Mouse (Mus musculus) forebrain, embryonic 12.5 days (tissue): ENCODE data around the gene Rbbp4. TPM values are rescaled to one million over a fixed set of nuclear protein-coding genes. Genes with fewer than 3 reads are reported as not detected.

ENCODE experiments used
- ATAC-seq: fragments of 200-750 bp; cut with Nextera tagmentation; 2 replicates; pipeline ENCODE4 v1.8.0; 2017; ENCODE audit warnings: moderate TSS enrichment; ENCODE audit not compliant: low FRiP score
- H3K27ac ChIP-seq: fragments of 300-500 bp; sonication (generic); 2 replicates; pipeline ENCODE4 v1.5.1; 2016; ENCODE audit warnings: mild to moderate bottlenecking
- H3K27me3 ChIP-seq: fragments of 300-500 bp; sonication (generic); 2 replicates; pipeline ENCODE4 v1.6.1; 2016; ENCODE audit warnings: mild to moderate bottlenecking
- H3K36me3 ChIP-seq: fragments of 300-500 bp; sonication (generic); replicated peaks from 2 replicates; pipeline ENCODE4 v1.6.1; 2016; ENCODE audit warnings: mild to moderate bottlenecking
- H3K4me1 ChIP-seq: fragments of 300-500 bp; sonication (generic); 2 replicates; pipeline ENCODE4 v1.6.1; 2016
- H3K4me2 ChIP-seq: fragments of 300-500 bp; sonication (generic); 2 replicates; pipeline ENCODE4 v1.6.1; 2016; ENCODE audit warnings: mild to moderate bottlenecking, moderate library complexity
- H3K4me3 ChIP-seq: fragments of 300-500 bp; sonication (generic); replicated peaks from 2 replicates; pipeline ENCODE4 v1.5.1; 2016; ENCODE audit warnings: mild to moderate bottlenecking
- H3K9ac ChIP-seq: fragments of 300-500 bp; sonication (generic); 2 replicates; pipeline ENCODE4 v1.6.1; 2016; ENCODE audit warnings: mild to moderate bottlenecking
- H3K9me3 ChIP-seq: fragments of 300-500 bp; sonication (generic); 2 replicates; pipeline ENCODE4 v1.6.1; 2016
- WGBS: fragments of 180-500 bp; shearing (Covaris S2); methylation state at CpG from one replicate; pipeline ENCODE4 v1.1.7; 2016; 5-methylcytosine and 5-hydroxymethylcytosine counted together
- polyA plus RNA-seq: library from polyadenylated mRNA; unstranded; fragments of >200 nt; fragmentation: Nextera tagmentation; extraction: Ambion mirVana; gene quantifications from 2 replicates; pipeline ENCODE4 v1.2.1, GENCODE M21; 2016

Rbbp4 gene
- polyA plus RNA-seq, 1 experiment from 2014 or later = 525 TPM

GRCm38 (mm10) chr4:129346481-129347154 lies 11.4 kb upstream of the Rbbp4 start:
- ATAC-seq = no peak
- H3K4me1 ChIP-seq = no peaks in the 10 kb centered on the region
- peaks cover 40% of the 10 kb centered on the region for H3K36me3 ChIP-seq
- H3K27me3 ChIP-seq = no peaks in the 10 kb centered on the region
- no peak overlapping the region for H3K9ac ChIP-seq
- no peak overlapping the region for H3K4me2 ChIP-seq
- no peak overlapping the region for H3K27ac ChIP-seq
- no peak overlapping the region for H3K4me3 ChIP-seq
- no peaks in the 10 kb centered on the region for H3K9me3 ChIP-seq
- WGBS = 91% methylated on average over 15 of the region's 15 CpGs

DNA sequence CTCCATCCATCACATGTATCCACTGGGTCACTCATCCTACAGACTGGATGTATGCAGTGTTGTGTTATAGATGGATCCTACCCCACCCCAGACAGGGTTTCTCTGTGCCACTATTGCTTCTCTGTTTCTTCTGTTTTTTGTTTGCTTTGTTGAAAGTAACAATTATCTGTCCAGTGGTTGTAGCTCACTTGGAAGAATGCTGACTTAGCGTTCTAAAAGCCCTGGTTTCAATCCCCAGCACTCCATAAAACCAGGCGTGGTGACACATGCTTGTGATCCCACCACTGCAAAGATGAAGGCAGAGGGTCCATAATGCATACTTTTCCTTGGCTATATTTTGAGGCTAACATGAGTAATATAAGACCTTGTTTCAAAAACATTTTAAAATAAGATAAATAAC lies 7.5 kb upstream of the Rbbp4 start:
- Histone ChIP-seq H3K9me3 (no peaks in the 10 kb centered on the region), H3K27ac (no peak overlapping the region), H3K4me2 (no peak overlapping the region), H3K36me3 (peaks cover 41% of the 10 kb centered on the region), H3K4me3 (no peak overlapping the region), H3K4me1 (no peaks in the 10 kb centered on the region), H3K9ac (no peak overlapping the region), H3K27me3 (no peaks in the 10 kb centered on the region)
- no peak for ATAC-seq
- 87% methylated on average over 2 of the region's 2 CpGs for whole genome bisulfite sequencing

DNA sequence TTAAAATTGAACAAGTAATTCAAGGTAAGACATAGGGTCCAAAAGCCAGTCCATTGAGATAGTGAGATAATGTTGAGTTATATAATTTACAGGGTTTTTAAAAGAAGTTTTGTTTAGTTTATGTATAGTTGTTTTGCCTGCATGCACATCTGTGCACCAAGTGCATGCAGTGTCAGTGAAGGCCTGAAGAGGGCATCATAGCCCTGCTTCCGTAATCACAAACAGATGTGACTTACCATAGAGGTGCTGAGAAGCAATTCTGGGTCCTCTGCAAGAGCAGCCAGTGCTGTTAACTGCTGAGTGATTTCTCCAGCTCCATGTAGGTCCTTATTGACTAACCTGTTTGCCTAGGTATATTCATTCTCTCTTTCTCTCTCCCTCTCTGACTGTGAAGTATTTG lies 6.7 kb upstream of the Rbbp4 start:
- Histone ChIP-seq H3K4me1 (0 out of 2 replicates have a peak, but pooled peaks cover 2% of the 10 kb centered on the region), H3K9ac (no peak overlapping the region), H3K27ac (no peak overlapping the region), H3K27me3 (no peaks in the 10 kb centered on the region), H3K36me3 (peaks cover 39% of the 10 kb centered on the region), H3K9me3 (no peaks in the 10 kb centered on the region), H3K4me3 (no peak overlapping the region), H3K4me2 (no peak overlapping the region)
- WGBS = 89% methylated on average over 1 of the region's 1 CpGs
- no peak for ATAC-seq

GRCm38 (mm10) chr4:129339743-129340142 lies 4.6 kb upstream of the Rbbp4 start:
- no peak for ATAC-seq
- 96% methylated on average over 3 of the region's 3 CpGs for WGBS
- 0 out of 2 replicates have a peak, but pooled peaks cover 5% of the 10 kb centered on the region for H3K4me1 ChIP-seq

GRCm38 (mm10) chr4:129336291-129336690 lies 1.1 kb upstream of the Rbbp4 start:
- Histone ChIP-seq H3K27ac (peak overlapping the region; percentile 98), H3K9me3 (no peaks in the 10 kb centered on the region), H3K27me3 (no peaks in the 10 kb centered on the region), H3K4me3 (peak overlapping the region; percentile 96), H3K9ac (peak overlapping the region; percentile 77), H3K36me3 (peaks cover 21% of the 10 kb centered on the region), H3K4me1 (peaks cover 32% of the 10 kb centered on the region), H3K4me2 (peak overlapping the region; percentile 91)
- no peak for ATAC-seq
- 55% methylated on average over 14 of the region's 14 CpGs for WGBS

More at GRCm38 (mm10) chr4:129339743-129340142, 4.6 kb upstream of the Rbbp4 start:
- H3K27ac ChIP-seq = no peak overlapping the region
- H3K36me3 ChIP-seq = peaks cover 28% of the 10 kb centered on the region
- no peak overlapping the region for H3K9ac ChIP-seq
- no peaks in the 10 kb centered on the region for H3K27me3 ChIP-seq
- no peak overlapping the region for H3K4me2 ChIP-seq
- H3K9me3 ChIP-seq = no peaks in the 10 kb centered on the region
- no peak overlapping the region for H3K4me3 ChIP-seq

DNA sequence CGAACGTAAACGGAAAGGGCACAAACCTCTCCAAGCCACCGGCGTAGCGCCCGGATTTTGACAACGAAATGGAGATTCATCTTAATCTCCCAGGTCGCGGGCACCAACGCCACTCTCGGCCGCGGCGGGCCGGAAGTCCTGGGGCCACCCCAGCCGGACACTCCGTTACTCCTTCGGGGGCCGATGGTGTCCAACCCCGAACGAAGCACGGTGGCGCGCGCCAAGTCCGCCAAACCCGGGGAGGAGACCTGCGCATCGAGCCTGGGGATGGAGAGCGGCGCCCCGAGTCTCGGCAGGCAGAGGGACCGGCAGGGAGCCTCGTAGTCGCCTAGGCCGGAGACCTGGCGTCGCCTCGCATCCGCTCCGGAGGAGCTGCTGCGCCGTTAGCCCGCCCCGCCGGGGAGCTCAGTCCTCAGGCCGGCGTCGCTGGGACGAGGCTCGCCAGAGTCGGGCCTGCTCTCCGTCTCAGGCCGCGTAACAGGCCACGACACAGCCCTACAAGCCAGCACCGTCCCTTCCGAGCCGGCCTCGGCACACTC lies 424 bp downstream of the Rbbp4 start:
- H3K9ac ChIP-seq = peak overlapping the region; percentile 88
- peak overlapping the region; percentile 63 for H3K4me2 ChIP-seq
- H3K36me3 ChIP-seq = peaks cover 35% of the 10 kb centered on the region
- H3K4me1 ChIP-seq = peaks cover 42% of the 10 kb centered on the region
- H3K27me3 ChIP-seq = no peaks in the 10 kb centered on the region
- peak overlapping the region; percentile 96 for H3K4me3 ChIP-seq
- WGBS = 1% methylated on average over 62 of the region's 62 CpGs
- peak; percentile 24 for ATAC-seq
- H3K9me3 ChIP-seq = no peaks in the 10 kb centered on the region
- peak overlapping the region; percentile 96 for H3K27ac ChIP-seq

GRCm38 (mm10) chr4:129332846-129333245 lies 2.3 kb downstream of the Rbbp4 start:
- H3K4me1 ChIP-seq = peaks cover 42% of the 10 kb centered on the region
- peak overlapping the region; percentile 96 for H3K4me3 ChIP-seq
- no peaks in the 10 kb centered on the region for H3K27me3 ChIP-seq
- ATAC-seq = no peak
- peaks cover 51% of the 10 kb centered on the region for H3K36me3 ChIP-seq
- no peak overlapping the region for H3K27ac ChIP-seq
- WGBS = 39% methylated on average over 1 of the region's 1 CpGs
- H3K9me3 ChIP-seq = no peaks in the 10 kb centered on the region
- H3K4me2 ChIP-seq = peak overlapping the region; percentile 63
- H3K9ac ChIP-seq = peak overlapping the region; percentile 18; the same call in 1 of the 2 replicates

- no peak overlapping the region for H3K9ac ChIP-seq
- H3K36me3 ChIP-seq = peaks cover 75% of the 10 kb centered on the region
- peaks cover 13% of the 10 kb centered on the region for H3K4me1 ChIP-seq
- WGBS = 80% methylated on average over 1 of the region's 1 CpGs
- H3K4me2 ChIP-seq = no peak overlapping the region
- no peak overlapping the region for H3K27ac ChIP-seq
- H3K4me3 ChIP-seq = no peak overlapping the region
- H3K27me3 ChIP-seq = no peaks in the 10 kb centered on the region
- no peak for ATAC-seq
- no peaks in the 10 kb centered on the region for H3K9me3 ChIP-seq
These were observed 9.0 kb downstream of the Rbbp4 start for GRCm38 (mm10) chr4:129326191-129326590.

DNA sequence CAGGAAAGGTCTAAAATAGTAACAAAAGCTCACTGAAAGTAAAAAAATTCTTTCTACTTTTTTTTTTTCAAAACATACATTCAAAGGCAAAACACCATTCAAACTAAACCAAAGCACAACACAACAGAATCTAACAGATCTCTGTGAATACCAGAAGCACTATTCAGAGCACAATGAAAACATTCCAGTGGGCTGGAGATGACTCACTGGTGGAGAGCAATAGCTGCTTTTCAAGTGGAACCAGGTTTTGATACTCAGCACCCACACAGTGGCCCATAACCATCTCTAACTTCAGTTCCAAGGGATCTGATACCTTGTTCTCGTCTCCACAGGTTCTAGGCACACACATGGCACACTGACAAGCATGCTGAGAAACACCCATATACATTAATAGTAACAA lies 10.4 kb downstream of the Rbbp4 start:
- Histone ChIP-seq H3K4me3 (no peak overlapping the region), H3K9ac (no peak overlapping the region), H3K27ac (no peak overlapping the region), H3K4me2 (no peak overlapping the region), H3K9me3 (no peaks in the 10 kb centered on the region), H3K4me1 (peaks cover 5% of the 10 kb centered on the region), H3K27me3 (no peaks in the 10 kb centered on the region), H3K36me3 (peaks cover 76% of the 10 kb centered on the region)
- no peak for ATAC-seq
- 93% methylated on average over 1 of the region's 1 CpGs for WGBS

DNA sequence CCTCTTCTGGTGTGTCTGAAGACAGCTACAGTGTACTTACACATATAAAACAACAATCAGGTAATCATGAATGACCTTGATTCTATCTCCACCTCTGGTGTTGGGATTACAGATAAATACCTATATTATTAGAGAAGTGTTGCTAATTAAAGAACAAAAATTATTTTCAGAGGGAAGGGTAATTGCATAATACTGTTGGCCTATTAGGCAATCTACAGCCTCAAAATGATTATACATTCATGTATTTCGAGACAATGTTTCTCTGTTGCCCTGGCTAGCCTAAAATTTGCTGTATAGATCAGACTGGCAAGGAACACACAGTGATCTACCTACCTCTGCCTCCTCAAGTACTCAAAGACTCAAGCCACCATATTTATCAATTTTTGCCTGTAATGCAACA lies 11.7 kb downstream of the Rbbp4 start:
- no peak for ATAC-seq

DNA sequence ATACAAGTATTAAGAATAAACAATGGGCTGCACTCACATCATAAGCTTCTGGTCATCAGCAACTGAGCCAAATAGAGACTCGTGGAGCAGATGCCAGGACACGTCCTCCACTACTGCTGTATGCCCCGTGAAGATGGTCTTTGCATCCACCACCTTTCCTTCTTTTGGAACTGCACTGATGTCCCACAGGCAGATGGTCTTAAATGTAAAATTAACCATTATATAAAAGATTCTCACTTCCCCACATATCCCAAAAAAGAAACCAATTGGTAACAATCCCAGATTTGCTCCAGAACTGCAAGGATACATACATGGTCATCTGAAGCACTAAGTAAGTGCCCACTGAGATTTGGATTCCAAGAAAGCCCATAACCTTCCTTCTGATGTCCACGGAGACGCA lies 13.1 kb downstream of the Rbbp4 start:
- Histone ChIP-seq H3K36me3 (peaks cover 77% of the 10 kb centered on the region), H3K4me3 (no peak overlapping the region), H3K9ac (no peak overlapping the region), H3K4me2 (no peak overlapping the region), H3K27ac (no peak overlapping the region), H3K27me3 (no peaks in the 10 kb centered on the region), H3K9me3 (no peaks in the 10 kb centered on the region), H3K4me1 (peaks cover 5% of the 10 kb centered on the region)
- ATAC-seq = no peak
- WGBS = 91% methylated on average over 5 of the region's 5 CpGs

More for the DNA sequence above, 11.7 kb downstream of the Rbbp4 start:
- 94% methylated on average over 1 of the region's 1 CpGs for WGBS
- Histone ChIP-seq H3K9me3 (no peaks in the 10 kb centered on the region), H3K4me1 (peaks cover 5% of the 10 kb centered on the region), H3K27me3 (no peaks in the 10 kb centered on the region), H3K27ac (no peak overlapping the region), H3K4me3 (no peak overlapping the region), H3K4me2 (no peak overlapping the region), H3K9ac (no peak overlapping the region), H3K36me3 (peaks cover 77% of the 10 kb centered on the region)

- WGBS = 90% methylated on average over 1 of the region's 1 CpGs
- no peak for ATAC-seq
- Histone ChIP-seq H3K4me3 (no peak overlapping the region), H3K9ac (no peak overlapping the region), H3K27ac (no peak overlapping the region), H3K9me3 (no peaks in the 10 kb centered on the region), H3K4me1 (no peaks in the 10 kb centered on the region), H3K27me3 (no peaks in the 10 kb centered on the region), H3K36me3 (peaks cover 76% of the 10 kb centered on the region), H3K4me2 (no peak overlapping the region)
These were observed 14.3 kb downstream of the Rbbp4 start for GRCm38 (mm10) chr4:129320876-129321275.

- Histone ChIP-seq H3K4me1 (no peaks in the 10 kb centered on the region), H3K27ac (no peak overlapping the region), H3K9me3 (no peaks in the 10 kb centered on the region), H3K36me3 (peaks cover 89% of the 10 kb centered on the region), H3K4me3 (no peak overlapping the region), H3K27me3 (no peaks in the 10 kb centered on the region), H3K9ac (no peak overlapping the region), H3K4me2 (no peak overlapping the region)
- WGBS = 79% methylated on average over 3 of the region's 3 CpGs
- ATAC-seq = no peak
These were observed 21.3 kb downstream of the Rbbp4 start for GRCm38 (mm10) chr4:129313886-129314285.
